Mouse (Mus musculus): ENCODE data around the gene Tmc3.

DNA sequence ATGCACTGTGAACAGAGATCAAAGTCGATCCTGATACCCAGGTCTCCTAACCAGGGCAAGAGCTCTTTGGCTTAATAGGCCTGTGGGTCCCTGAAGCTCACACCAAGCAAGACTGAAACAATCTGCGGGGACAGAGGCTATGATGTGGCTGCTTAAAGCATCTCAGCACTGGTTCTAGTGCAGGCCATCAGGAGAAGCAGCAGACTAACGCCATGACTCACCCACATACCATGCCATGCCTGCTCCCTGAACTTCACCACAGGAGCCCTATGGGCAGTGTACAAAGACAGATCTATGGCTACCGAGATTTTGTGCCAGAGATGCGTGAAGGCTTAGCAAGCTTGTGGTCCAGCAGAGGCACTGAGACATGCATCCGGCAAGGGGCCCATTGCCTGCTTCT lies 86.8 kb downstream of the Tmc3 start:
- TF ChIP-seq CTCF (IDR thresholded peaks at IDR 0.05) (no peak), EP300 (IDR thresholded peaks at IDR 0.05) (no peak)
